8 mouse cellular contexts compared by ENCODE assay signal in genomic region chr14:115042055-115042564, GRCm38 (mm10). TPM values are rescaled to one million over a fixed set of nuclear protein-coding genes. Genes with fewer than 3 reads are reported as not detected.
DNase-seq lines count a peak whose midpoint lies in the region; ATAC-seq and TF ChIP-seq lines count a peak whose summit lies in the region.

No protein-coding gene starts in this region.

- H3K9me3 ChIP-seq in embryonic facial prominence, embryonic 15.5 days (replicated peaks) = no peaks in the 10 kb centered on the region
- H3K9me3 ChIP-seq in kidney, embryonic 14.5 days (ENCODE audit: control insufficient read depth, low read length) = no peaks in the 10 kb centered on the region
- H3K9me3 ChIP-seq in limb, embryonic 14.5 days (ENCODE audit: control insufficient read depth, low read length) = no peaks in the 10 kb centered on the region
- H3K9me3 ChIP-seq in midbrain, embryonic 16.5 days (replicated peaks; ENCODE audit: control insufficient read depth, low read length, poor library complexity, severe bottlenecking) = no peaks in the 10 kb centered on the region

- H3K36me3 ChIP-seq in embryonic facial prominence, embryonic 15.5 days = peaks cover 20% of the 10 kb centered on the region
- peaks cover 45% of the 10 kb centered on the region for H3K36me3 ChIP-seq in kidney, embryonic 14.5 days (ENCODE audit: control insufficient read depth, insufficient read depth, low read length)
- H3K36me3 ChIP-seq in limb, embryonic 14.5 days (ENCODE audit: control insufficient read depth, insufficient read depth, low read length) = peaks cover 41% of the 10 kb centered on the region
- H3K36me3 ChIP-seq in midbrain, embryonic 16.5 days (ENCODE audit: control insufficient read depth, insufficient read depth, low read length) = peaks cover 6% of the 10 kb centered on the region; the same call in 1 of the 2 replicates
- peaks cover 13% of the 10 kb centered on the region for H3K36me3 ChIP-seq in spleen, adult 2 months (ENCODE audit: control insufficient read depth, insufficient read depth, low read length)

- peak; percentile 81 for ATAC-seq in embryonic facial prominence, embryonic 15.5 days (ENCODE audit: insufficient number of reproducible peaks, low FRiP score, low TSS enrichment, low read depth)
- peak; percentile 79 for ATAC-seq in kidney, embryonic 14.5 days (ENCODE audit: low FRiP score, low TSS enrichment)
- peak; percentile 85 for ATAC-seq in limb, embryonic 14.5 days (ENCODE audit: low FRiP score, low read depth)
- peak; percentile 85 for ATAC-seq in midbrain, embryonic 16.5 days

- no peaks in the 10 kb centered on the region for H3K4me1 ChIP-seq in bone marrow, adult 2 months (ENCODE audit: control insufficient read depth, insufficient read depth, low read length)
- peaks cover 21% of the 10 kb centered on the region for H3K4me1 ChIP-seq in embryonic facial prominence, embryonic 15.5 days
- H3K4me1 ChIP-seq in kidney, embryonic 14.5 days (ENCODE audit: control insufficient read depth, insufficient read depth, low read length) = peaks cover 10% of the 10 kb centered on the region
- peaks cover 13% of the 10 kb centered on the region for H3K4me1 ChIP-seq in limb, embryonic 14.5 days (ENCODE audit: control insufficient read depth, insufficient read depth, low read length)
- H3K4me1 ChIP-seq in midbrain, embryonic 16.5 days (ENCODE audit: control insufficient read depth, insufficient read depth, low read length) = peaks cover 26% of the 10 kb centered on the region
- H3K4me1 ChIP-seq in spleen, adult 2 months (ENCODE audit: control insufficient read depth, insufficient read depth, insufficient read length) = peaks cover 5% of the 10 kb centered on the region

- H3K4me2 ChIP-seq in embryonic facial prominence, embryonic 15.5 days (replicated peaks) = peak overlapping the region; percentile 76
- peak overlapping the region; percentile 61 for H3K4me2 ChIP-seq in kidney, embryonic 14.5 days (replicated peaks; ENCODE audit: low read depth, low read length)
- H3K4me2 ChIP-seq in limb, embryonic 14.5 days (replicated peaks; ENCODE audit: low read depth, low read length, severe bottlenecking) = peak overlapping the region; percentile 71
- H3K4me2 ChIP-seq in midbrain, embryonic 16.5 days (ENCODE audit: low read length) = peak overlapping the region; percentile 78

- TF ChIP-seq POLR2A in bone marrow, adult 2 months (IDR thresholded peaks at IDR 0.05; ENCODE audit: borderline replicate concordance, control insufficient read depth, low read depth, low read length) = no peak; the same call in 1 of the 2 replicates
- 0 out of 2 replicates have a peak, but pooled peaks have one; percentile 16 for TF ChIP-seq POLR2A in limb, embryonic 14.5 days (IDR thresholded peaks at IDR 0.05; ENCODE audit: borderline replicate concordance, extremely low read depth, insufficient read depth, insufficient read length)
- TF ChIP-seq POLR2A in spleen, adult 2 months (IDR thresholded peaks at IDR 0.05; ENCODE audit: low read depth, low read length) = no peak

- H3K27ac ChIP-seq in bone marrow, adult 2 months (ENCODE audit: control insufficient read depth, insufficient read depth, low read depth, low read length, poor library complexity) = peak overlapping the region; percentile 86; the same call in 1 of the 2 replicates
- H3K27ac ChIP-seq in embryonic facial prominence, embryonic 15.5 days (replicated peaks) = peak overlapping the region; percentile 92
- H3K27ac ChIP-seq in kidney, embryonic 14.5 days (ENCODE audit: low read depth, low read length) = peak overlapping the region; percentile 85
- peak overlapping the region; percentile 94 for H3K27ac ChIP-seq in limb, embryonic 14.5 days (replicated peaks; ENCODE audit: low read depth, low read length)
- peak overlapping the region; percentile 90 for H3K27ac ChIP-seq in midbrain, embryonic 16.5 days (ENCODE audit: low read length)
- H3K27ac ChIP-seq in spleen, adult 2 months (ENCODE audit: insufficient read depth, low read length) = peak overlapping the region; percentile 89

- WGBS in bone marrow, adult 2 months = under 1% methylated on average over 43 of the region's 51 CpGs
- WGBS in embryonic facial prominence, embryonic 15.5 days = under 1% methylated on average over 29 of the region's 51 CpGs
- WGBS in kidney, embryonic 14.5 days = 0% methylated on average over 17 of the region's 51 CpGs
- WGBS in limb, embryonic 14.5 days = 0% methylated on average over 16 of the region's 51 CpGs
- 0% methylated on average over 24 of the region's 51 CpGs for WGBS in midbrain, embryonic 16.5 days
- WGBS in spleen, adult 2 months = 1% methylated on average over 29 of the region's 51 CpGs

- H3K4me3 ChIP-seq in bone marrow, adult 2 months (replicated peaks; ENCODE audit: control insufficient read depth, low read depth, low read length) = peak overlapping the region; percentile 66
- H3K4me3 ChIP-seq in embryonic facial prominence, embryonic 15.5 days (replicated peaks) = peak overlapping the region; percentile 81
- peak overlapping the region; percentile 90 for H3K4me3 ChIP-seq in kidney, embryonic 14.5 days (ENCODE audit: low read length)
- peak overlapping the region; percentile 94 for H3K4me3 ChIP-seq in limb, embryonic 14.5 days (replicated peaks; ENCODE audit: low read length)
- H3K4me3 ChIP-seq in midbrain, embryonic 16.5 days (ENCODE audit: low read depth, low read length) = peak overlapping the region; percentile 90
- H3K4me3 ChIP-seq in spleen, adult 2 months (ENCODE audit: extremely low read depth, insufficient read depth, insufficient read length) = peak overlapping the region; percentile 83

- peak; percentile 79 for DNase-seq in 416B (ENCODE audit: low read depth)
- peak; percentile 89 for DNase-seq in heart, adult 9 months (ENCODE audit: low spot score in 2 of 2)
- peak; percentile 73 for DNase-seq in limb, embryonic 14.5 days (ENCODE audit: low spot score)
- DNase-seq in spleen, adult 2 months (ENCODE audit: low read depth in 1 of 2, low spot score in 2 of 2) = peak; percentile 66 to 77

- H3K27me3 ChIP-seq in embryonic facial prominence, embryonic 15.5 days = no peaks in the 10 kb centered on the region
- 0 out of 2 replicates have a peak, but pooled peaks cover 3% of the 10 kb centered on the region for H3K27me3 ChIP-seq in kidney, embryonic 14.5 days (ENCODE audit: control insufficient read depth, insufficient read depth, low read length)
- no peaks in the 10 kb centered on the region; the same call in 1 of the 2 replicates for H3K27me3 ChIP-seq in limb, embryonic 14.5 days (ENCODE audit: control insufficient read depth, insufficient read depth, low read length)
- H3K27me3 ChIP-seq in midbrain, embryonic 16.5 days (ENCODE audit: control insufficient read depth, insufficient read depth, low read depth, low read length) = no peaks in the 10 kb centered on the region; the same call in 1 of the 2 replicates
- H3K27me3 ChIP-seq in spleen, adult 2 months (ENCODE audit: control insufficient read depth, insufficient read depth, low read length) = peaks cover 4% of the 10 kb centered on the region; the same call in 1 of the 2 replicates

- H3K9ac ChIP-seq in embryonic facial prominence, embryonic 15.5 days = peak overlapping the region; percentile 88
- peak overlapping the region; percentile 100 for H3K9ac ChIP-seq in kidney, embryonic 14.5 days (ENCODE audit: low read depth, low read length)
- H3K9ac ChIP-seq in limb, embryonic 14.5 days (ENCODE audit: low read depth, low read length, severe bottlenecking) = peak overlapping the region; percentile 99
- peak overlapping the region; percentile 96 for H3K9ac ChIP-seq in midbrain, embryonic 16.5 days (ENCODE audit: low read depth, low read length)

- TF ChIP-seq CTCF in bone marrow, adult 2 months (IDR thresholded peaks at IDR 0.05; ENCODE audit: control insufficient read depth, insufficient read depth, low read length) = peak; percentile 54; the same call in 1 of the 2 replicates
- peak; percentile 88 for TF ChIP-seq CTCF in spleen, adult 2 months (IDR thresholded peaks at IDR 0.05; ENCODE audit: extremely low read depth, insufficient read depth, insufficient read length, insufficient replicate concordance)

RNA-seq across cellular contexts. Expression of gene Gpc5, which starts 49.9 kb away (rescaled TPM):
- not detected in 2 replicates for polyA plus RNA-seq in bone marrow, adult 2 months (2011; ENCODE audit: insufficient read depth, insufficient read length, low replicate concordance, missing spikeins)
- polyA plus RNA-seq in embryonic facial prominence, embryonic 15.5 days (2015; fragmentation: Nextera tagmentation; extraction: Ambion mirVana) = 0.46 and 0.60 TPM in 2 replicates
- 3.7 and 7.6 TPM in 2 replicates for polyA plus RNA-seq in kidney, embryonic 14.5 days (2014; fragmentation: Nextera tagmentation; extraction: Ambion mirVana)
- 0.78 and 1.1 TPM in 2 replicates for polyA plus RNA-seq in limb, embryonic 14.5 days (2012; rRNA removed)
- 1.4 and 1.8 TPM in 2 replicates for polyA plus RNA-seq in limb, embryonic 14.5 days (2014; fragmentation: Nextera tagmentation; extraction: Ambion mirVana)
- 7.4 and 10.4 TPM in 2 replicates for polyA plus RNA-seq in midbrain, embryonic 16.5 days (2015; fragmentation: Nextera tagmentation; extraction: Ambion mirVana)
- polyA plus RNA-seq in spleen, adult 2 months (2012; rRNA removed) = not detected in 2 replicates

Comparison
In these comparisons a context has a peak if more than half of its experiments do, and no peak if none do; other contexts are left out.
1. Peak in every context shown above with its lines: DNase-seq, ATAC-seq, H3K4me3 ChIP-seq and H3K27ac ChIP-seq.